Mouse (Mus musculus): Measurements from ENCODE around the gene Itfg2. TPM values are rescaled to one million over a fixed set of nuclear protein-coding genes. Genes with fewer than 3 reads are reported as not detected.

Gene Itfg2
- polyA plus RNA-seq, 1 experiment from 2014 or later, result 19.1 TPM

DNA sequence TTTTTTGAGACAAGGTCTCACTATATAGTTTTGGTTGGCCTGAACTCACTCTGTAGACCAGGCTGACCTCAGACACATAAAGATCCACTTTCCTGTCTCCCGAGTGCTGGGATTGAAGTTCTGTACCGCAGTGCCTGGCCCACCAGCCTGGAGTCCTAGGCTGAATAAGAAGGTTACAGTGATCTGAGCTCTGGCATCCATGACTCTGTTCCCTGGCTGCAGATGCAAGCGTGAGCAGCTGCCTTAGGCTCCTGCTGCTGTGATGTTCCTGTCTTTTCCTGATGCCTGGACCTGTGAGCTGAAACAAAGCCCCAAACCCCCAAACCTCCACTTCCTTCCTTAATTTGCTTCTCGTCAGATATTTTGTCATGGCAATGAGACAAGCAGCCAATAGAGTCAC, 40.3 kb upstream of the Itfg2 start:
- H3K4me1 ChIP-seq (replicated peaks; ENCODE audit: insufficient read depth, low read length), result no peaks in the 10 kb centered on the region
- no peak overlapping the region for H3K27ac ChIP-seq
- no peak overlapping the region for H3K4me3 ChIP-seq (replicated peaks; ENCODE audit: low read depth, low read length)
- H3K36me3 ChIP-seq (ENCODE audit: insufficient read depth, low read length), result no peaks in the 10 kb centered on the region
- ATAC-seq (replicated peaks; ENCODE audit: low FRiP score, low read depth) (no peak), DNase-seq (ENCODE audit: low spot score) (no peak)
- H3K9me3 ChIP-seq (replicated peaks; ENCODE audit: low read length), result no peaks in the 10 kb centered on the region
- no peak overlapping the region for H3K4me2 ChIP-seq (ENCODE audit: low read length)
- 77% methylated on average over 4 of the region's 4 CpGs for WGBS
- no peak overlapping the region for H3K9ac ChIP-seq (ENCODE audit: low read depth, low read length)
- H3K27me3 ChIP-seq (ENCODE audit: insufficient read depth, low read length), result no peaks in the 10 kb centered on the region
- no peak for TF ChIP-seq CTCF (IDR thresholded peaks at IDR 0.05; ENCODE audit: low read depth)

- TF ChIP-seq CTCF (IDR thresholded peaks at IDR 0.05; ENCODE audit: low read depth), result no peak
- Histone ChIP-seq H3K9ac (ENCODE audit: low read depth, low read length) (no peak overlapping the region), H3K4me1 (replicated peaks; ENCODE audit: insufficient read depth, low read length) (no peaks in the 10 kb centered on the region), H3K36me3 (ENCODE audit: insufficient read depth, low read length) (no peaks in the 10 kb centered on the region), H3K9me3 (replicated peaks; ENCODE audit: low read length) (no peaks in the 10 kb centered on the region), H3K27ac (no peak overlapping the region), H3K27me3 (ENCODE audit: insufficient read depth, low read length) (no peaks in the 10 kb centered on the region), H3K4me2 (ENCODE audit: low read length) (no peak overlapping the region), H3K4me3 (replicated peaks; ENCODE audit: low read depth, low read length) (no peak overlapping the region)
- ATAC-seq (replicated peaks; ENCODE audit: low FRiP score, low read depth) (no peak), DNase-seq (ENCODE audit: low spot score) (no peak)
Measured at GRCm38 (mm10) chr6:128461606-128462005, 36.9 kb upstream of the Itfg2 start.

DNA sequence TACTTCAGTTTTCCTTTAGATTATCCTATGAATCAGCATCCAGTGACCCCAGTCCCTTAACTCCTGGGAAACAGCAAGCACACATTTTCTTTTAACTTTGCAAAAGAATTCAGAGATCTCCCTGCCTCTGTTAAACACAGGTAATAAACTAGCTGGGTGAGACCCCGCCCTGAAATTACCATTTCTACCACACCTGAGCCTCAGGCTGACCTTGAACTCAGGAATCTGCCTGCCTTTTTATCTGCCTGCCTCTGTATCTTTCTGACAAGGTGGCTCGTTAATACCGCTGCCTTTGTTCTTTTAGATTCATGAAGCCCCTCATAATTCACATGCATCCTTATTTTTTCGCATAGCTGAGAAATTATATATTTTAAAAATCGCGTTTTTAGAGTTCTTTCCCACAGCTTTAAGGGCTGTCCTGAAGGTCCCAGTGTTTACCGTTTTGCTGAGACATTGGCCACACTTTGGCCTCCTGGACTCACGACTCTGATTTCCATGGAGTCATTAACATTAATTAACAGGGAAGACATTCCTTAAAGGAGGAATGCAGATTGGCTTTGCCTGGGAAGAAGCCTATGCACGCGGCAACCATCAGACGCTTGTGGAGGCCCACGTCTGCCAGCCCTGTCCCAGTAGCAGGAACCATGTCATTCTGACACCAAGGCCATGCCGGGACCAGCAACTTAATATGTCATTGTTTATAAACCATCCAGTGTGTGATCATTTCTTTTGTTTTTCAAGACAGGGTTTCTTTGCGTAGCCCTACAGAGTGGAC, 36.2 kb upstream of the Itfg2 start:
- ATAC-seq (replicated peaks; ENCODE audit: low FRiP score, low read depth), result peak; percentile 59; the same call in 1 of the 2 replicates
- Histone ChIP-seq H3K4me1 (replicated peaks; ENCODE audit: insufficient read depth, low read length) (no peaks in the 10 kb centered on the region), H3K27me3 (ENCODE audit: insufficient read depth, low read length) (no peaks in the 10 kb centered on the region), H3K4me2 (ENCODE audit: low read length) (no peak overlapping the region), H3K27ac (no peak overlapping the region), H3K9ac (ENCODE audit: low read depth, low read length) (no peak overlapping the region), H3K4me3 (replicated peaks; ENCODE audit: low read depth, low read length) (no peak overlapping the region), H3K9me3 (replicated peaks; ENCODE audit: low read length) (no peaks in the 10 kb centered on the region), H3K36me3 (ENCODE audit: insufficient read depth, low read length) (no peaks in the 10 kb centered on the region)
- no peak for DNase-seq (ENCODE audit: low spot score)
- TF ChIP-seq CTCF (IDR thresholded peaks at IDR 0.05; ENCODE audit: low read depth), result no peak
- WGBS, result 75% methylated on average over 14 of the region's 14 CpGs

- H3K36me3 ChIP-seq (ENCODE audit: insufficient read depth, low read length), result no peaks in the 10 kb centered on the region
- no peaks in the 10 kb centered on the region for H3K4me1 ChIP-seq (replicated peaks; ENCODE audit: insufficient read depth, low read length)
- no peaks in the 10 kb centered on the region for H3K27me3 ChIP-seq (ENCODE audit: insufficient read depth, low read length)
- 28% methylated on average over 2 of the region's 2 CpGs for WGBS
- H3K9ac ChIP-seq (ENCODE audit: low read depth, low read length), result no peak overlapping the region
- H3K4me2 ChIP-seq (ENCODE audit: low read length), result no peak overlapping the region
- ATAC-seq (replicated peaks; ENCODE audit: low FRiP score, low read depth) (no peak), DNase-seq (ENCODE audit: low spot score) (no peak)
- H3K9me3 ChIP-seq (replicated peaks; ENCODE audit: low read length), result no peaks in the 10 kb centered on the region
- no peak overlapping the region for H3K4me3 ChIP-seq (replicated peaks; ENCODE audit: low read depth, low read length)
- no peak for TF ChIP-seq CTCF (IDR thresholded peaks at IDR 0.05; ENCODE audit: low read depth)
- no peak overlapping the region for H3K27ac ChIP-seq
Measured at GRCm38 (mm10) chr6:128460321-128460720, 35.6 kb upstream of the Itfg2 start.

GRCm38 (mm10) chr6:128457186-128457585, 32.5 kb upstream of the Itfg2 start:
- Histone ChIP-seq H3K4me2 (ENCODE audit: low read length) (no peak overlapping the region), H3K4me1 (replicated peaks; ENCODE audit: insufficient read depth, low read length) (no peaks in the 10 kb centered on the region), H3K27me3 (ENCODE audit: insufficient read depth, low read length) (no peaks in the 10 kb centered on the region), H3K36me3 (ENCODE audit: insufficient read depth, low read length) (no peaks in the 10 kb centered on the region), H3K4me3 (replicated peaks; ENCODE audit: low read depth, low read length) (no peak overlapping the region), H3K9me3 (replicated peaks; ENCODE audit: low read length) (no peaks in the 10 kb centered on the region), H3K9ac (ENCODE audit: low read depth, low read length) (no peak overlapping the region), H3K27ac (no peak overlapping the region)
- DNase-seq (ENCODE audit: low spot score) (no peak), ATAC-seq (replicated peaks; ENCODE audit: low FRiP score, low read depth) (no peak)
- no peak for TF ChIP-seq CTCF (IDR thresholded peaks at IDR 0.05; ENCODE audit: low read depth)
- WGBS, result 83% methylated on average over 5 of the region's 5 CpGs

- no peaks in the 10 kb centered on the region for H3K4me1 ChIP-seq (replicated peaks; ENCODE audit: insufficient read depth, low read length)
- no peaks in the 10 kb centered on the region for H3K27me3 ChIP-seq (ENCODE audit: insufficient read depth, low read length)
- H3K9ac ChIP-seq (ENCODE audit: low read depth, low read length), result no peak overlapping the region
- no peak for ATAC-seq (replicated peaks; ENCODE audit: low FRiP score, low read depth)
- H3K27ac ChIP-seq, result no peak overlapping the region
- H3K36me3 ChIP-seq (ENCODE audit: insufficient read depth, low read length), result no peaks in the 10 kb centered on the region
- no peak overlapping the region for H3K4me2 ChIP-seq (ENCODE audit: low read length)
- DNase-seq (ENCODE audit: low spot score), result no peak
- 56% methylated on average over 12 of the region's 12 CpGs for WGBS
- H3K4me3 ChIP-seq (replicated peaks; ENCODE audit: low read depth, low read length), result no peak overlapping the region
- TF ChIP-seq CTCF (IDR thresholded peaks at IDR 0.05; ENCODE audit: low read depth), result no peak
- no peaks in the 10 kb centered on the region for H3K9me3 ChIP-seq (replicated peaks; ENCODE audit: low read length)
Measured at GRCm38 (mm10) chr6:128455835-128456605, 31.3 kb upstream of the Itfg2 start.
